Mouse (Mus musculus): ENCODE measurements around the gene Qk.

Gene Qk

DNA sequence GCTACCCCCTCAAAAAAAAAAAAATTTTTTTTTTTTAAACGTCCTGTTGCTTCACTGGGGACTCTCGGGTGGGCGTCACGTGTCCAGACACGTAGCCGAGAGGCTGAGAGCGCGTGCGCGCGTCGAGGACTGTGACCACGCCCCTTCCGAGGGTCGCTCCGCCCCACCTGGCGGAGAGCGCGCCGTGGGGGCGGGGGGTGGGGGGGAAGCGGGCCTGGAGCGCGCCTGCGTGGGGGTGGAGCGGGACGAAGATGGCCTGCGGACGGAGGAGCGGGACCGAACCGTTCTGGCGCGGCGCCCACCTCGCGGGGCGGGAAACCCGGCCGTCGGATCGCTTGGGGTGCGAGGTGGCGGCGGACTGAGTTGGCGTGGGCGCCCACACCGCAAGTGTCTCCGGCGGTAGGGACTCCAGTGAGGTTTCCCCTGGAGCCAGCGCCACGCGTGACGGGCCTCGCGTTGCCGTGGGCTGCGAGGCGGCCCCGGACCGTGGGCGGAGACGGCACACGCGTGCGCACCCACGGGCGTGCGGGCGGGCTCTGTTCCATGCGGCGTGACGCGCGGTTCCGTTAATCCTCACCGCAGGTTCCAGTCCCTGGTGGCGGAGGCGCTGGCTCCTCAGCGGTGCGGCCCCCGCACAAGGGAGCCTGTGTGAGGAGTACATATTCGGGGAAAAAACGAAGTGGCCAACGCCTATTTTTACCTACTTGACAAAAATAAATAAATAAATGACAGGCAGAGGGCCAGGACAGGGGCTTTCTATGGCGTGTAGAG lies at the start of gene Qk:
TSS of gene Qk (minus strand) at position 170 of the 771 bp plus-strand sequence.
- DNase-seq (ENCODE audit: low spot score in 2 of 2): peak; percentile 88 to 90

DNA sequence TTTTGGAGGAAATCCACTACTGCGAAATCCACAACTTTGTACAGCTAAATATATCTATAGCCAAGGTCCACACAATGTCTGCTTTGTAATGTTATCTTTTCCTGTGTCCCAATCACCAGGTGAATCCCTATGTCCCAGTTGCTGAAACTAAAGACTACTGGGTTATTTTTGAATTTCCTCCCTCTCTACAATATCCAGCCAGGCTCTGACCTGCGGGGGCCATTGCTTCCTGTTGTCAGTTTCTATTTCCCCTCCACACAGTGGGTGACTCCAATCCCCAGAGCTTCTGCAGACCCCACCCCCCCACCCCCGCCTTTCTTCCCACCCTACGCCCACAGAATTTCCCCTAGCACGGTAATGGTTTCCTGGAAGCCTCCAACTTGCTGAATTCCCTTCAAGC lies 47.4 kb upstream of the Qk start:
- no peak for DNase-seq (ENCODE audit: low spot score in 2 of 2)

DNA sequence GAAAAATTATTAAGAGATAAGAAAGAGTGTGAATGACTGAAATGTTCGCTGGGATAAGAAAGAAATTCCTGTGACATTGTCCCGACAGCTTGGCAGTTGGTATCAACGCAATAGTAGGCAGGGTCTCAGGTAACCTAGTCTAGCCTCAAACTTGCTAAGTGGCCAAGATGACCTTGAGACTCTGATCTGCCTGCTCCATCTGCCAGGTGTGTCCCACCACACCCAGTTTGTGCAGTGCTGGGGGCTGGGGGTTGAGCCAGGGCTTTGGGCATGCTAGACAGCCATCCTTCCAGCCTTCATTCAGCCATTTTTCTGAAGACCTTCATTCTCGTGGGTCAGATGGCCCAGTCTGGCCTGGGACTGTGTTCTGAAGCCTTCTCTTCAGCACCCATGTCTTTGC lies 46.9 kb upstream of the Qk start:
- no peak for DNase-seq (ENCODE audit: low spot score in 2 of 2)

DNA sequence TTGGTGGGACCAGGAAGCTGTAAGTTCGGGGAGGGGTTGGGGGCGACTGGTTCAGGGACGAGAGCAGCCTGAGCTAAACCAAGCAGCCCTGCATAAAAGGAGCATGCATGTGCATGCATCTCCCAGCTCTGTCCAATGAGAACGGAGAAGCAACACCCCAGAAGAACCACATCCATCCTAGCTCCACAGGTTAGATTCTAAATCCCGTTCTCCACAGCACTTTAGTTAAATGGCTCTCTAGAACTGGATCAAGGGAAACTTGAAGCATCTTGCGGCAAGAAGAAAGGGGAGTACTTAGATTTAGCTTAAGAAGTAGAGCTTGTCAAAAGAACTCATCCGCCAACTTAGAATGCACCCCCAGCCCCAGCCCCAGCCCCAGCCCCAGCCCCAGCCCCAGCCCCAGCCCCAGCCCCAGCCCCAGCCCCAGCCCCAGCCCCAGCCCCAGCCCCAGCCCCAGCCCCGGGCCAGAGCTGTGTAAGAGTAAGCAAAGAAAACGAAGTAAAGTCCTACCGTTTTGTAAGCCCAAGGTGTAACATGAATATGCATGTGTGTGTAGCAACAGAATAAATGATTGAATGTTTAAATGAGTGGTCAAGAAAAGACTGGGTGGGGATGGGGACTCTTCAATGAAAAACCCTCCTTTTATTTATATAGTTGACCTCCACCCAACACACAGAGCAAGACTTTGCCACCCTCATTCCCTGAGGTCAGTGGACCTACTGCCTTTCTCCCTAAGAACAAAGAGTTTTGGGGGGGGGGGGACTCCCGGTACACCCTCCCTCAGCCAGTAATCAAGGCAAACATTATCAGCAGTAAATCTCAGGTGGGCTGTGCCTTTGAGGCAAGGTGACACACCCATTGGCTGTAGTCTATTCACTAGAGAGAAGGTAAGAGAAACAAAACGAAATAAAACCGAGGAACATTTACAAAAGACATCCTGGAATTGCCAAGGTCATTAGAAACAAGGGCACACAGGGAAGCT lies 46.1 kb upstream of the Qk start:
- DNase-seq (ENCODE audit: low spot score in 2 of 2): no peak

DNA sequence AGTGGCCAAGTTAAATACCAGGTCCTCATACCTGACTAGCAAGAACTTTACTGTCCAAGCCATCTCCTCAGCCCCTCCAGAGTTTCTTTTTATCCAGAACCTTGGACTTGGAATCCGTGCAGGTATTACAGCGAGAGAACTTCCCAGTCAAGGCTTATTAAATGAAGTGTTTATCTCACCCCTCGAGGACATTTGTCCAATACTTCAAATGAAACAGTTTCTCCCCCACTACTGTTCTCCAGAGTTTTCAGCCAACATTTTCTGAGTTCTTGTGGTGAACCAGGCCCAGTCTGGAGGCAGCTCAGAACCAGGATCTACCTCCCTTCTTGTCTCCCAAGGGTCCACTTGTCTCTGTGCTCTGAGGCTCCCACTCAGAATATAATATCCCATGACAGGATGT lies 43.5 kb upstream of the Qk start:
- no peak for DNase-seq (ENCODE audit: low spot score in 2 of 2)

DNA sequence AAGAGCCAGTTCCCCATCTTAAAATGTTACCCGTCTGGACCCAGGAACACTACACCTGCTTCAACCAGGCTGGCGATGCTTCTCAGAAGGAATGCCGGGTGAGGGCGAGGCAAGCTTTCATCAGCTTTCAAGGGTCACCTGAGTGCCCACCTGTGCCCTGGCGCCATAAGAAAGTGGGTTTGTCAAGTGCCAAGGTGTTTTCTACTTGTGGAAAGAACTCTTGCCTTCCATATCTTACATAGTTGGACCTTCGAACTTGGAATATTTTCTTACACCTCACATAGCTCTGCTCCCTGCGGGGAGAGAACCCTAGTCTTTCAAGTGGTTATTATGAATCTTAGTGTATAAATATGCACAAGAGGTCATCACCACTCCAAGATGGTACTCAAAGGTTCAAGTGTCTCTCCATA lies 42.2 kb upstream of the Qk start:
- DNase-seq (ENCODE audit: low spot score in 2 of 2): no peak

DNA sequence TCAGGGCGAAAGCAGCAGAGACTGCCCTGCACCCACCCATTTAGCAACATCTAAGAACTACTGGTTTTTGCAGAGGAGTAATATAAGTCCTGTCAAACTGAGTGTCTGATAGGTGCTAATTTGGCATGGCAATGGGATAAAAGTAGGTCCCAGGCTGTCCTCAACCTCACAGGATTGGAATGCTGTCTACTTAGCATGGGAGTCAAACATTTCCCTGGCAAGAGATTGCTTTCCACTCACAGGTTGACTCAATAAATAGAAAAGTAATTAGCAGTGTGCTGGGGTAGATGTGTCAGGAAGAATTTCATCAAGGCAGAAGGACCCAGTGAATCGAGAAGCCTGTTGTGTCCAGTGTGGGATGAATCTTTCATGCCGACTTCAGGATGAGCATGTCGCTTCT lies 41.1 kb upstream of the Qk start:
- no peak for DNase-seq (ENCODE audit: low spot score in 2 of 2)

DNA sequence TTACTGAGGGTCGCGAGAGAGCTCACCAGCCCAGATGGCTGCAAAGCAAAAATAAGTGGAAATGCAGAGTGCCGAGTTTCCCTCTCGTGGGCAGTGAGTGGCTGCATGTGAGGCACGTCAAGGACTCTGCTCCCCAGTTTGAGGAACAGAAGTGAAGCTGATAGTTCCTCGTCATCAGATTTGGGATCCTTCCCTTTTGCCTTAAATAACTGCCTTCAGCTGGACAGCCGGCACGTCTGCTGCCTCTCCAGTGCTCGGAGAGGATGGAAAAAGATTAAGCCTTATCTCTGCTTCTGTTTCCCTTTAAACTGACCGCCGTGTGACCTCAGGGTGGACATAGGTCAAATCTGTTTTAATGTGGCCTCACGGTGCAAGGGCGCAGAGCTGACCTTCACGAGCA lies 39.8 kb upstream of the Qk start:
- DNase-seq (ENCODE audit: low spot score in 2 of 2): no peak

DNA sequence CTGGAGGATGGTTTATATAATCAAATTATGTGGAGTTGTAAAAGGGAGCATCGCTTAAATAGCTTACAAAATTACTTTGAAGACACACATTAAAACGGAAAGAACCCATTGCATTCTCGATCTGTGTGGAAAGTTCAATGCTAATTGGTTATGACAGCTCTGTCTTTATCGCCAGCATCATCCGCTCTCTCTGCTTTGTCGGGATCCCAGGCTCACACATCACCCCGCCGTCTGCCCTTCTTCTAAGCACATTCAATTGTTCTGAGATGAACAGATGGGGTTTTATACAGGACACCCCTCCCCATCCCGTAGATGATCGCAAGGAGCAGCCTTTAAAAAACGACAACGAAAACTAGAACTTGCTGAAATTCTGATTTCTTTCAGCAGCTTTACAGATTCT lies 37.7 kb upstream of the Qk start:
- no peak for DNase-seq (ENCODE audit: low spot score in 2 of 2)

DNA sequence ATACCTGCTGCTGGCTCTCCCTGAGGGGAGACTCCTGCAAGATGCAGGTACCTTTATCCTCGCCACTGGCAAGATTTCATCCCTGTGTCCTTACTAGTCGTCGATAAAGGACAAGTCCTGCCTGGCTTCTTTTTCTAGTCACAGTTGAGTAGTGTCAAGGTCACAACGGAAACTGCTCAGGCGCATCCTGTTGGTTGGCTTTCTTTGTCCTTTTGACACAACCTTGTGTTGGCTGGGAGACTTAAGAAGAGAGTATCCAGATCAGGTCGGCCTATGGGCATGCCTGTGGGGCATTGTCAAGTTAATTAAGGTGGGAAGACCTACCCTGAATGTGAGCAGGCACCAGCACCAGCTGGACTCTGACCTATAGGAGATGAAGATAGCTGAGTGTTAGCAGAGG lies 36.6 kb upstream of the Qk start:
- DNase-seq (ENCODE audit: low spot score in 2 of 2): no peak

DNA sequence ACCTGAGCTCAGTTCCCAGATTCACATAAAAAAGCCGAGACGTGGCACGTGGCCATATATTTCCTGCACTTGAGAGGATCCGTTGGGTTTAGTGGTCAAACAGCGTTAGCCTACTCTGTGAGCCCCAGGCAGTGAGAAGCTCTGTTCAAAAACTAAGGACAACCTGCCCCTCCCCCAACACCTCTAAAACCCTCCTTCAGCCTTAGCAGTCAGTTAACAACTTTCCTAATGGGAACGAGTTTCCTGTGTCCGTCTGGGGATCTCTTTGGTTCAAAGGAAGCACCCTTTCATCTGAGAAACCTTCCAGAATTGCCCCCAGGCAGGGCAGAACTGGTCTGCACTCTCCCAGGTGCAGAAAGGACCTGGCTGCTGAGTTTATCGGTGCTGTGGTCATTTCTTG lies 36.1 kb upstream of the Qk start:
- DNase-seq (ENCODE audit: low spot score in 2 of 2): no peak

DNA sequence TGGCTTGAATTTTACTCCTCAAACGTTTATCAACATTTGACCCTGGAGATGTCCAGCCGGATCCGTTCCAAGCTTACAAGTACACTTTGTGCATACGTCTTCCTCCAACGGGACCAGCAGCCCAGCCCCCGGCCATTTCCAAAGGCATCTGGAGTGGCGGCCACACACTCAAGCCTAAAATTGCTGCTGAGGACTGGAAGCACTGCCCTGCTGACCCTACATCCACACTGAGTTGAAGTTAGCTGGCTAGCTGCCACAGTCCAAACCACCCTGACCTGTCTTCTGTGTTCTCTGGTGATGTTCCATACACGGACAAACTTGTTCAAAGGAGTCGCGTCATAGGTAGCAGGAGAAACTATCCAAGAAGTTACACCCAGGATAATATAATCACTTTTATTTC lies 18.6 kb upstream of the Qk start:
- DNase-seq (ENCODE audit: low spot score in 2 of 2): no peak

DNA sequence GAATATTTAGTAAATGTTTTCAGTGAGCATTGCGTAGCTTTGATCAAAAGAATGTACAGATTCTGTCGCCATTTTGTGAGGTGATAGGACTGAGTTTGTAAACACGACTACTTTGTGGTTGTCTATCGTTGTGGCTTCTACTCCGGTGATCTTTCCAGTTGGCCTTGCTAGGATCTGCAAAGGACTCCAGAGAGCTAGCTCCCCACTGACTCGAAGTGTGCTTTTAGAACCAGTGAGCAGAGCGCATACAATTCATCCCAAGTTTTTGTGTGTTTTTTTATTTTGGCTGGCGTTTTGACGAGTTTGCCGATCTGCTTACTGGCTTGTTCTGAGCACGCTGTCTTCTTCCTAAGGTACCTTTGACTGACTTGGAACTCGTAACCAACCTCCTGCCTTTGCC lies 16.9 kb upstream of the Qk start:
- DNase-seq (ENCODE audit: low spot score in 2 of 2): no peak

DNA sequence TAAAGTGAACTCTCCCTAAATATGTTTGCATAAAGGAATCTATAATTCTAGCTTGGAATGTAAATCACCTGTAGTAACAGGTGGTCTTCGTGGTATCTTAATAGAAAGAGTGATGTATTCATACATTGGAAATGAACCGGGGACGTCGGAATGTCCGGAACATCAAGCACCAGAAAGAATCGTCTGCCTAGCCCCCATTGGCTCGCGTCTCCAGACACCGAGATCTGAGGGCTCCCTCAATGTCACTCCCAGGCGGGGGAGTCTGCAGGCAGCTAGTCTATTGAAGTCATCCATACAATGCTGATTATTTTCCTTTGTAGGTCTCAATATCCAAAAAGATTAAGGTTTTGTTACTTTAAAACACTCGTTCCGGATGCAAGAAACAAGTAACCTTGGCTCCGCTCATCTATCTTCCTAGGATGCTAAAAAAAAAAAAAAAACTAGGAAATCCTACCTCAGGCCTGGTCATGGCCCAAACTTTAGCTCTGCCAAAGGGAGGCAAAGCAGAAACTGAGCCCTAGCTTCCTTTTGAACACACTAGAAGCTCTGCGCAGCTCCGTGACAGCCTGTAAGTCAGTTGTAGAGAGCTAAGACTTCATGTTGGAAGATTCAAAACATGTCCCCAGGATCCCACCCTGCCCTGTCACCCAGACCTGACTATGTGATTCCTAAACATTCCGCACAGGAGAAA lies 16.3 kb upstream of the Qk start:
- no peak for DNase-seq (ENCODE audit: low spot score in 2 of 2)

DNA sequence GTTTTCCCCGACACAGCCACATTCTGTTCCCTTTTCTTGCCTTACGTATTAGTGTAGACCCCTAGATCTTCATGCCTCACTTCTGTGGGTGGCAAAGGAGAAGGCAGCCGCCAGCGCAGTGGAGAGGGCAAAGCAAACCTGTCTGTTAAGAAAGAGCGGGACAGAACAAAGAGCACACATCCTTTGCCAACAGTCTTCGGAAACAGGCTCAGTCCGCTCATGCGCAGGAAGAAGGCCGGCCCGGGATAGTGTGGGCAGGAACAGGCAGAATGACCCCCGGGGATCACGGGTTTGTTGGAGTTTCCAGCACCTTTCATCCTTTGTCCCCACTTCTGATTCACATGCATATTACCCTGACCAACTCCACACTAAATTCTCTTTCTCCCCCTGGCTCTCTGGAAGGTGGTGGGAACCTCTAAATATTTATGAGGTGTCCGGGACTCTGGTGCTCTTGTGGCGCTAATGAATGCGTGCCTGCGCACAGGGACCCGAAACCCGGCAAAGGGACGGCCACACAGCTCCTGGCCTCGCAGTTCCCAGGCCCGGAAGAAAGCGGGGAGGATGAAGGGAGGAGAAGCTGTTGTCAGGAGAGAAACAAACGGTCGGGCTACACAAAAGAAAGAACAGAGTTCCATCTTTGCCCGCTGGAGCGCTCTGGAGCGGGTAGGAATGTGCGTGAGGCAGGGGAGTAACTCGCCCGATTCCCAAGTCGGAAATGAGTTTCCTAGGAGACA lies 15.5 kb upstream of the Qk start:
- no peak for DNase-seq (ENCODE audit: low spot score in 2 of 2)

DNA sequence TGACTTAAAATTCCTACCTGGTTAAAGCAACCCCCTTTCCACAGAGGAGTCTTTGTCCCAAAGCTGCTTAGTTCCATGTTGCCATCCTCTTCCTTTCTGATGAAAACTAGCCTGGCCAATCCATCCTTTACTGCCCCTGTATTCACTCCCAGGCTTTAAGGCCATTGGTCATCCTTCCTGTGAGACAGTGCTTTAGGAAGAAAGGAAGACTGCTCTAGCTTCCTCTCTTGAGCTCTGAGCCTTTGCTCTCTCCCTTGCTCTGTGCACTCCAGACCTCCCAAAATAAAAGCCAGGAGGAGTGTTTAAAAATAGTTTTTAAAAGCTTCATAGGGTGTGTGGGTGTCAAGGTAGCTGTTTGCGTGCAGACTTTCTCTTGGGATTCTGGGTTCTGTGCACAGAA lies 14.8 kb upstream of the Qk start:
- no peak for DNase-seq (ENCODE audit: low spot score in 2 of 2)

DNA sequence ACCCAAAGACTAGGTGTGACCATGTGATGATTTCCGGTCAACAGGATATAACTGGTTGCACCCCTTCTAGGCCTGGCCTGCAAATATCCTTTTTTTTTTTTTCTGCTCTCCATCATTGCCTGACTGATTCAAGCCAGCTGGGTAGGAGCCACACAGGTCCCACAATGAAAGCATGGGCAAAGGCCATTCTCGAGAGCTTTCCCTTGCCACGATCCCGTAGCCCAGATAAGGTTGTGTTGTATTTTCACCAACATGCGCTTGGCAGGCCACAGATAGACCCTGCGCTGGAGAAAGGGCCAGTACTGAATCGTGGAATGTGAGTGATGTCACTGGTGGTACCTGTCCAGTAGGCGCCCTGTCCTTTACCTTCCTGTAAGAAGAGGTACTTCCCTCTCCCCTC lies 13.7 kb upstream of the Qk start:
- DNase-seq (ENCODE audit: low spot score in 2 of 2): no peak

DNA sequence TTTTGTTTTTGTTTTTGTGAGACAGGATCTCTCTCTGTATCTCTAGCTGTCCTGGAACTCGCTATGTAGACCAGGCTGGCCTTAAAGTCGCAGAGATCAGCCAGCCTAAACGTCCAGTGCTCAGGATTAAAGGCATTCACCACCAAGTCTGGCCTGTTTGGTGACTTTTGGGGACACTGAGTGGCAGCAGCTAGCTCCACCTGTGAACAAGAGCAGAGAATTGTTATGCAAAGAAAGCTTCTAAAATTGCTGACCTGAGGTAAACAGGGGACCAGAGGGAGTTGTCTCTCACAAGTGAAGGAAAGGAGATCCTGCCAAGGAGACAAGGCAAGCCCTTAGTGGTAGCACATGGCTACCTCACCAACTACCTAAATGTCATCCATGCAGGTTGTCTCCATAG lies 12.5 kb upstream of the Qk start:
- no peak for DNase-seq (ENCODE audit: low spot score in 2 of 2)

DNA sequence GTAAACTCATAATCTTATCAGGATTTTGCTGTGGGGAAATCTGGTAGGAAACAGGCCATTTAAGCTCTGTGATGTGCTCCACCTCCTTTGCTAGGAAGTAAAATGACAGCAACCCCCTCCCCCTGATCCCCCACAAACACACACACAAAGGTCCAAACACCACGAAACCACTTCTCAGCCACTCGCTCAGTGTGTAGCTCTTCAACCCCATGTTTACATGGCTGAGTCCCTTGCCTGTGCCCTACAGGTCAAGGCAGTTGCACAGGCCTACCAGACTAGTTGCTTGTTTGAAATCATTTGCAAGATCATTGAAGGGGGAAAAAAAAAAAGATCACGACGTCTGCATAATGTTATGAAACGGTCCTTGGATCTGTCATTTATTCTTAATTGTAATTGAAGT lies 9.8 kb upstream of the Qk start:
- no peak for DNase-seq (ENCODE audit: low spot score in 2 of 2)

DNA sequence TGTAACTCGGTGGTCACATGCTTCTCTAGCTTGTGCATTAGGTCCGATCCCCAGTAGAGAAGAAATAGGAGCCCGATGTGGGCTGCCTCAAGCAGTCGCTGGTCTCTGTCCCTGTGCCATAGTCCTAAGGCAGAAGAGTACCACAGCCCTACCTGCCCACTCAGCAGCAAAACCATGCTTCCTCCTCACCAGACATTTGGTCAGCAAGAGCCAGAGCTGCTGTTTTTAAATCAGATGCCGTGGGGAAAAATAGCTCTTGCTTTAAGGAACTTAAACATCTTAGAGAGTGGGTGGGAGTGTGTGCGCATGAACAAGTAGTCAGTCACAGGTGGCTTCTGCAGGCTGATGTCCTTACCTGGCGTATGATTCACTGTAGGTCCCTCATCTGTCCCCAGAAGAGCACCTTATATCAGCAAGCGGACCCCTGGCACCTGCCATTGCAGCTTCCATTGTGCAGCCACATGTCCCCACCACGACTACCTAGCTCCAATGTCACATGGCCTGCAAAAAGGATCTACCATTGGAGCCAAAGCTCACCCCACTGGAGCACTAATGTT lies 9.0 kb upstream of the Qk start:
- DNase-seq (ENCODE audit: low spot score in 2 of 2): no peak

DNA sequence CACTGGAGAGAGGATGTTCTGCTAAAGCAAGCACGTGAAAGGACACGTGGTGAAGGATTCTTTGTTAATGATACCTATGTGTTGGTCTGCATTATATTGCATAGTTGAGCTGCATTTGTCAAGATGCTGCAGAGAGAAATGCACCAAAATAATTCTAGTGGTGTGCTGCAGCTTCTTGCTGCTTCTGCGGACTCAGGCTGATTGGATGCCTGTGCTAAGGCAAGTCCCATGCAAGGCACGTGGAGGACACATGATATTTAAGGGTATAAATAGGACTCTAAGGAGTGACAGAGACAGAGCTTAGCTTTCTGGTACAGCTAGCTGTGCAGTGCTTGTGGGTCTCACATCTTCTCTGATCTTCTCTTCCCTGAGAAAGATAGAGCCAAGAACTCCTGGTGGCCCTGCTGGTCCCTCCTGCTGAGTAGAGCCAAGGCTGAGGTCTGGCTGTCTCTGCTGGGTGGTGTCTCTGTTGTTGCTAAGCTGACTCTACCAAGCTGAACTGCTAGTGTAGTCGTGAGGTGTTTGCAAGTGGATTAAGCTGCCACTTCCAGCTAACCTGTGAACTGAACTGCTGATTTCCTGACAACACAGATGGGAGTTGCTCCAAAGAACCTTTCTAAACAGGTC lies 8.0 kb upstream of the Qk start:
- no peak for DNase-seq (ENCODE audit: low spot score in 2 of 2)
